Mouse (Mus musculus) frontal cortex, adult (tissue): Measurements from ENCODE around the gene Mns1.
"Not testable (repeated sequence)": the region's sequence is repeated elsewhere in the genome, so short reads cannot be mapped to it uniquely, and the experiment has no call there.

Experiments used
- ATAC-seq: cut with Nextera tagmentation; 2 replicates; pipeline ENCODE4 v1.9.2; 2017; ENCODE audit warnings: mild to moderate bottlenecking, moderate library complexity, mixed read lengths; ENCODE audit not compliant: low TSS enrichment

Gene Mns1

GRCm38 (mm10) chr9:72427861-72428260 is 9.9 kb upstream of the Mns1 start:
- peak; percentile 89 for ATAC-seq

- ATAC-seq: no peak
These were observed 2.9 kb upstream of the Mns1 start for GRCm38 (mm10) chr9:72434876-72435275.

- ATAC-seq: no peak
These were observed 938 bp downstream of the Mns1 start for GRCm38 (mm10) chr9:72438749-72439148.

- ATAC-seq: no peak
These were observed 2.5 kb downstream of the Mns1 start for GRCm38 (mm10) chr9:72440358-72440757.

- ATAC-seq: no peak
These were observed 3.4 kb downstream of the Mns1 start for GRCm38 (mm10) chr9:72440948-72441926.

GRCm38 (mm10) chr9:72441927-72442715 is 4.3 kb downstream of the Mns1 start:
- no peak for ATAC-seq

GRCm38 (mm10) chr9:72448026-72448425 is 10.2 kb downstream of the Mns1 start:
- no peak for ATAC-seq

- ATAC-seq: peak; percentile 67
These were observed 11.6 kb downstream of the Mns1 start for GRCm38 (mm10) chr9:72449367-72449766.

- ATAC-seq: peak; percentile 28; the same call in 1 of the 2 replicates
These were observed 12.0 kb downstream of the Mns1 start for GRCm38 (mm10) chr9:72449841-72450240.

GRCm38 (mm10) chr9:72450363-72450762 is 12.6 kb downstream of the Mns1 start:
- no peak for ATAC-seq

- ATAC-seq: no peak
These were observed 13.3 kb downstream of the Mns1 start for GRCm38 (mm10) chr9:72451111-72451510.

- ATAC-seq: not testable (repeated sequence)
These were observed 16.5 kb downstream of the Mns1 start for GRCm38 (mm10) chr9:72454281-72454680.

GRCm38 (mm10) chr9:72456374-72456773 is 18.6 kb downstream of the Mns1 start:
- no peak for ATAC-seq

GRCm38 (mm10) chr9:72458233-72458632 is 20.4 kb downstream of the Mns1 start:
- ATAC-seq: peak; percentile 94

GRCm38 (mm10) chr9:72459703-72460102 is 21.9 kb downstream of the Mns1 start:
- ATAC-seq: peak; percentile 85

- no peak for ATAC-seq
These were observed 23.0 kb downstream of the Mns1 start for GRCm38 (mm10) chr9:72460767-72461166.

- ATAC-seq: no peak
These were observed 24.6 kb downstream of the Mns1 start for GRCm38 (mm10) chr9:72462427-72462826.

- no peak for ATAC-seq
These were observed 27.0 kb downstream of the Mns1 start for GRCm38 (mm10) chr9:72464806-72465205.

GRCm38 (mm10) chr9:72465754-72466181 is 28.0 kb downstream of the Mns1 start:
- no peak for ATAC-seq

- peak; percentile 88 for ATAC-seq
These were observed 30.0 kb downstream of the Mns1 start for GRCm38 (mm10) chr9:72467551-72468407.

- no peak; the same call in 1 of the 2 replicates for ATAC-seq
These were observed 30.8 kb downstream of the Mns1 start for GRCm38 (mm10) chr9:72468616-72469015.
